Mouse (Mus musculus): ENCODE data around the gene Pigo. TPM values are rescaled to one million over a fixed set of nuclear protein-coding genes. Genes with fewer than 3 reads are reported as not detected.
A peak's percentile ranks its signal among the peaks of the same experiment; 100 is the strongest.

Pigo gene
- polyA plus RNA-seq (2015; fragmentation: Nextera tagmentation; extraction: Ambion mirVana) = 17.0 and 18.3 TPM in 2 replicates

DNA sequence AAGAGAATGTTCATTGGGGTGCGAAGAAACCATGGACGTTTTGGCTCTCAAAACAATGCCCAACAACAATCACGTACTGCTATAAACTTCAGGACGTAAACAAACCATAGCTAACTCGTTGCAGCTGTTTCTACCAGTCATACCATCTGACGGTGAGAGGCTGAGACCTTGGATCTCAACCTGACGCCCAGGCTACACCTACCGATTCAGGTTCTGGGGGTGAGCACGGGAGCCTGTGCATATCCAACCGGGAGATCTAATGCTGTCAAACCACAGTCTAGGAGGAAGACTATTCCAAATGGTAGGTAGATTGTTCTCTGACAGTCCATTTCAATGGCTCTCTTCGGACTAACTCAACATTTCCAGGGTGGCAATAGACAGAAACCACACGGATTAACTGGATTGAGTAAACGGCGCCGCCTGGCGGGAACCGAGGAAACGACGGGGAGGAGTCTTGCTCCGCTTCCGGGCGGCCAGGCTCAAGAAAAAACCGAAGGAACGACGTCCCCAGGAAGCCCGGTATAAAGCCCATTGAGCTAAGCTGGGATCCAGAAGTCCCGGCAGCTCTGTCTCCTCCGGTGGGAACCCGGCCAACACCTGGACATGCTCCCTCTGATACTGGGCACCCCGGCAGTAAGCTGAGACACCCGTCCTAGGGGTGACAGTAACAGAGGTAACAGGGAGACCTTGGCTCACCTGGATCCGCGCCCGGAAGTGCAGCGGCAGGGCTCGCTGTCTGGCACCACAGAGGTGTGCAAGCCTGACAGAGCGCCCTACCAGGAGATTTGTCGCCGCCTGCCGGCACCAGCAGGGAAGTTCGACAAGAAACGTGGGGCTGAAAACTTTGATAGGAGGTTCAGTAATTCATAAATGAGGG is at the start of gene Pigo:
TSS of gene Pigo (minus strand) at position 736 of the 877 bp plus-strand sequence.
- peak; percentile 93 for DNase-seq (ENCODE audit: low spot score)

DNA sequence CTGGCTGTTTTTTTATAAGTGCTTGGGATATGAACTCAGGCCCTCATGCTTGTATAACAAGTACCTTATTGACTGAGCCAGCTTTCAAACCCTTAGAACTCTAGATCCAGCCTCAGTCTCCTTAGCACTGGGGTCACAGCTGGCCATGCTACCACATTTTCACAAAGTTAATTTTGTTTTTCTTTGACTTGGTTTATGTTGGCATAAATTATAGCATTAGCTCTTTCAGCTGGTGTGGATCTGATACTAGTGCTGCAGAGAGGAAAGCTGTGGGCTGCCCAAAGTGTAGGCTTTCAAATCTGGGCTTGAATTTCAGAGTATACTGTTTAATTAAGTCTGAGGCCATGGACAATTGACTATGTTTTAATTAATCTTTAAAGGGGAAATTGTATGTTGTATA is 49.3 kb upstream of the Pigo start:
- no peak for DNase-seq (ENCODE audit: low spot score)

DNA sequence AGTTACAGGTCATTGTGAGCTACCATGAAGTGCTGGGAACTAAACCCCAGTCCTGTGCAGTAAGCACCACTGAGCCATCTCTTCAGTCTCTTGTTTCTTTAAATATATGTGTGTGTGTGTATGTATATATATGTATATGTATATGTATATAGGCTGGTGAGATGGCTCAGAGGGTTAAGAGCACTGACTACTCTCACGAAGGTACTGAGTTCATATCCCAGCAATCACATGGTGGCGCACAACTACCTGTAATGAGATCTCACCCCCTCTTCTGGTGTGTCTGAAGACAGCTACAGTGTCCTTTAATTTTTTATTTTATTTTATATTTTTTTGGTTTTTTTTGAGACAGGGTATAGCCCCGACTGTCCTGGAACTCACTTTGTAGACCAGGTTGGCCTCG is 39.9 kb upstream of the Pigo start:
- DNase-seq (ENCODE audit: low spot score) = no peak

DNA sequence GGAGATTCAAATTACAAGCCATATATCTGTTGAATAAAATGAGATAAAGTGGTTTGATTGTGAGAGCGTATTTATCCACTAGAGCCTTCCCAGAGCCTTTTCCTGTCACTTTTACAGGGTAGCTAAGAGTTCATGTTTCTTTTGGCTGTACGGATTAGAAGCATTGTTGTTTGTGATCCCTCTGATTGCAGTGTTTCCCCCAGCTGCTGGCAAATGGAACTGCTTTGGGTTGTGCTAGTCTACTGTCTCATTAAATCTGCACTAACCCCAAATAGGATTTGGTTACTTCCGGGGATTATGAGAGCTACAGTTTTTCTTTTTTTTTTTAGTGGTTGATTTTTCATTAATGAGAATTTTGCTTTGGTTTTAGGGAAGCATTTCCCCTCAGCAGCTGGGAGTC is 34.7 kb upstream of the Pigo start:
- no peak for DNase-seq (ENCODE audit: low spot score)

DNA sequence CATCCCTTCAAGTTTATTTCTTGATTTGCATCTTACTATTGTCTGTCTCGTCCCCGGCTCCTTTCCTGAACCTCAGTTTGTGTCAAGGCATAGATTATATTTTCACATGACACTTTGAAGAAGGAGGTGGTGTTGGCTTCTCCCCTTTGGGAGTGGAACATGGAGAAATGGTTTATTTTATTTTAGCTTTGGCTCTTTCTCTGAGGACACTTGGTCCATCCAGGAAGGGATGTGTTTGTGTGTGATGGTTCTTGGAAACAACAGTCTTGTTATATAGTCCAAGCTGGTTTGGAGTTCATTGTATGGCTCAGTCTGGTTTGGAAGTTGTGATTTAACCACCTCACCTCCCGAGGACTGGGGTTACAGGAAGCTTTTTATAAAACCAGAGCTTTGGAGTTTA is 34.1 kb upstream of the Pigo start:
- DNase-seq (ENCODE audit: low spot score) = no peak

DNA sequence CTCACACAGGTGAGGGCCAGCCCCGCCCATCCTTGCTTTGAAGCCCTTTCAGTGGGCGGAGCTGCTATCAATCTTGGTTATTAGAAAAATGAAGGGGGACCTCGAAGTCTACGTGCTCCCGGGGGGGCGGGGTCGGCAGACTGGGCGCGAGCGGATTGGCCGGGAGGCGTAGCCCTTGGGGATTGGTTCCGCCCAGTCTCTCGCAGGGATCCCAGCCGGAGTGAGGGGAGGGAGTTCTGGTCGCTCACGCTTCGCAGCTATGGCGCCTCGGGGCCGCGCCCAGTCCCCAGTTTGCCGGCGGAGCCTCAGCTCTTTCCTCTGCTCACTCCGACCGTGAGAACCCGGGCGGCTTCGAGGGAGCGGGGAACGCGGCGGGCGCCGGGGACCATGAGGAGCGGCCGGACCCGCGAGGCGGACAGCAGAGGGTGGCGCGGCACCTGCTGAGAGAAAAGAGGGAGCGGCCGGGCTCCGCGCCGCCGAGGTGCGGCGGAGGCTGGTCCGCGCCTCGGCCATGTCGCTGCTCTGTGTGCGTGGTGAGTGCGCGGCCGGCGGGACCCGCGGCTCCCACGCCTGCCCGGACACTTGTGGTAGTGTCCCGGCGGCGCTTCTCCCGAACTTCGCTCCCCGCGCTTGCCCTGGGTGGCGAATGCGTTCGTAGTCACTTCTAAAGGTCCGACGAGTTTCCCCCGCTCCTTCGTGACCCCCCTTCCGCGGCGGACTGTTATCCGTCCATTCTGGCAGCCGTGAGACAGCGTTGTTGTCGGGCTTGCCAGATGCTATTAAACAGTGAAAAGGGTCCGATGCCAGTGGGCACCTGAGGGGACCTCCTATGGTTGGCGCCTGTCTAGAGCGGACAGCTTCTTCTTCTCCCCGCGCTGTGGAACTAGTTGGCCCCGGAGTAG is 33.4 kb upstream of the Pigo start, which contains the start of gene Unc13b:
TSS of gene Unc13b (plus strand) at position 201 of the 902 bp plus-strand sequence.
- peak; percentile 32 for DNase-seq (ENCODE audit: low spot score)

DNA sequence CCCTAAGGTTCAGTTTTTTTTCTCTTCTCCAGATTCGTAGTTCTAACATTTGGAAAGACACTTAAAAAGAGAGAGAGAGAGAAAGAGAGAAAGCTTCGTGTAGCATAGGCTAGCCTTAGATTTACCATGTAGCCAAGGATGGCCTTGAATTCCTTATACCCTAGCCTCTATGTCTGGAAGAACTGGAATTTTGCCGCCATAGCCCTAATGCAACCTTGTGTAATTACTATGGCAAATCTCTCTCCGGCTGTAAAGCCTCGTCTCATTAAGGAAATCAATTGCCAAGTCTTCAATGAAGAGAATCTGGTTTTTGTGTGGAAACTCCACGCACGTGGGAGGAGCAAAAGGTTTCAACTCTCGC is 32.8 kb upstream of the Pigo start:
- no peak for DNase-seq (ENCODE audit: low spot score)

DNA sequence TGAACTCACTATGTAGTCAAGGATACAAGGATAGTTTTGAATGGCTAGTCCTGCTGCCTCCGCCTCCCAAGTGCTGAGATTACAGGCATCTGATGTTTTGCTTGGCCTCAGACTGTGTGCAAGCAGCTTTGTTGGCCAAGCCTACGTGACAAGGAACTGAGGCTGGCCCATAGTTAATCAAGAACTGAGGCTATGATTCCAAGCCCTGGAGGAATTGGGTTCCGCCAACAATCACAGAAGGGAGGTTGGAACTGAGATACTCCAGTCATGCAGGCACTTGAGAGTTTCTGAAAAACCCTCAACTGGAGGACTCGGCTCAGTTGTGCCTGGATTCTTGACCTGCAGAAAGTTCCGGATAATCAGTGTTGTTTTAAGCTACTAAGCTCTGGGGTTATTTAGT is 32.0 kb upstream of the Pigo start:
- no peak for DNase-seq (ENCODE audit: low spot score)

DNA sequence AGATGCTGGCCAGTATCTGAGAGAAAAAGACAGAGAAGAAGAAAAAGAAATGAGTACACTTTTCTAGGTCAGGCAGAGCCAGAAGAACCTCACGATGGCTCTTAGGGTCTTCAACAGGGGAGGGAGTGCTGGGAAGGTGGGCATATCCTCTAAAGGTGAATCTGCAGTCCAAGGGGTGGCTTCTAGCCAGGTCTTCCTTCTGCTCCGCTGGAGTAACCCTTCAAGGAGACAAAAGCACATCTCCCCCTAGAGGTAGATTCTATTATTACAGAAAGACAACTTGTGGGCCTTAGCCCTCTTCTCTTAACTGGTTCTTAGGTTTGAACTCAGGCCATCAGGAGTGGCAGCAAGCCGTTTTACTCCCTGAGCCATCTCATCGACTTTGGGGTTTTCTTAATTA is 27.0 kb upstream of the Pigo start:
- peak; percentile 66 for DNase-seq (ENCODE audit: low spot score)

DNA sequence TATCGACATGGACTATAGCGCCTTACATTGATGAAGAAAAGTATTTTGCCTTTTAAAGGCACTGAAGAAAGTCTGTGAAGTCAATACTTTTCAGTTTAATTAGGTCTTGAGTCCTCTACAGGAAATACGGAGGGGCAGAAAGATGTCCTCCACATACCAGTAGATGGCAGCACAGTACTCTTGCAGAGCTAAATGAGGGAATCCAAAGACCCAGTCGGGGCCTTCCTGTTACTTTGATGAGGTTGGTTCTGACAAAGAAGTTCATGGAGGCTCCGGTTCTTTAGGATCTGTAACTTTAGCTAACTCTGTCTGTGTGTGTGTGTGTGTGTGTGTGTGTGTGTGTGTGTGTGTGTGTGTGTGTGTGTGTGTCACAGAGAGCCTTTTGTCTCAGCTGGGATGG is 21.6 kb upstream of the Pigo start:
- peak; percentile 82 for DNase-seq (ENCODE audit: low spot score)

DNA sequence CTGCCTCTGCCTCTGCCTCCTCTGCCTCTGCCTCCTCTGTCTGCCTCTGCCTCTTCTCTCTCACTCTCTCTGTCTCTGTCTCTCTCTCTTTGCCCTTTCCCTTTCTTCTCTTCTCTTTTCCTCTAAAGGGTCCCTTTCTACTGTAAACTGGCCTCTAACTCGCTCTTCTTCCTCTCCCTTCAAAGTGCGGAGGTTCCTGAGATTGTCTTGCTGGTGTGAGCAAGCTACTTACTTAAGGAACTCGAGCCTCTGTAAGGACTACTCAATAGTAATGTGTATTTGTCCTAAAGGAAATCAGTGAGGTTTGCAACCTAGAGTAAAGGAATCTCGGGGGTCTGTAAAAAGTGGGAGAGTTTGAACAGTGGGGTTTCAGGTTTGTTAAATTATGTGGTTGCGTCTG is 21.0 kb upstream of the Pigo start:
- no peak for DNase-seq (ENCODE audit: low spot score)

DNA sequence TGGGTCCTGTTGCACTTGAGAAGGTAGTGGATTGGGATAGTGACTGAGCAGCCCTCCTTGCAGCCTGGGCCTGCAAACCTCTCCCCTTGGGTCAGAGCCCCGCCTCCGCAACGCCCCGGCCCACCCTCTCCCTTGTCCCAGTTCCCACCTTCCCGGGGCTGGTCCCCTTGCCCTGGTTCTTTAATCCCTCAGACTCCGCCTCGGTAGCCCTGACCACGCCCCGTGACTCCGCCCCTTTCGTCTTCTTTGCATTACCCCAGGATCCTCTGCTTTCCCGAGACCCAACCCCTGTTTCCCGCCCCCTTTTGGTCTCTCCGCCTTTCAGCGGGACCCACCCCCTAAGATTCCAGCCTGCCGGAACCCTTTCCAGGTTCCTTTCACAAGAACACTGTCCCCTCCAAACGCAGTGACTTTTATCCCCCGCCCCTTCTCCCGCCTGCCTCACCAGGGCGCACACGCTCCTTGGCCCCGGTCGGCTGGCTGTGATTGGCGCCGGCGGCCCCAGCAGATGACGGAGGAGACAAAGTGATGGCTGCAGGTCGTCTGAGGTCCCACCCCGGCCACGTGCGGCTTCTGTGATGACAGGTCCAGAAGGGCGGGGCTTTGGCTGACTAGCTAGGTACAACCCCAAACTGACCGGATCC is 20.2 kb upstream of the Pigo start, which contains the start of gene Fam214b:
TSS of gene Fam214b (minus strand) at position 562 of the 644 bp plus-strand sequence.
- DNase-seq (ENCODE audit: low spot score) = peak; percentile 80

DNA sequence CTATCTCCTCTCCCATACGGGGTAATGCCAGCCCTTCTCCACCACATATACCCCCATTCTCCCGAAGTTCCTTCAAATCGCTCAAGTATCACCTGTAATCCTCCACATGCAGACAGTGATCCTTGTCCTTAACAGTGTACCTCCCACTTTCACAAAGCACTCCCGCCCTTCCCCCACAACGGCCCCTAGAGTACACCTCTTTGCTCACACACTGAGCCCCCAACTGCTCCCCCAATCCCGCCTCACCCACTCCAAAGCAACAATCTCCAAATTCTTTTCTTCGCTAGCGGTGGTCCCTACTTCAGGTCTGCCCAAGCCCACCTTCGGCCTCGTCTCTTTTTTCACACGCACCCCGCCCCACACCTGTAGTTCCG is 19.7 kb upstream of the Pigo start:
- DNase-seq (ENCODE audit: low spot score) = no peak

DNA sequence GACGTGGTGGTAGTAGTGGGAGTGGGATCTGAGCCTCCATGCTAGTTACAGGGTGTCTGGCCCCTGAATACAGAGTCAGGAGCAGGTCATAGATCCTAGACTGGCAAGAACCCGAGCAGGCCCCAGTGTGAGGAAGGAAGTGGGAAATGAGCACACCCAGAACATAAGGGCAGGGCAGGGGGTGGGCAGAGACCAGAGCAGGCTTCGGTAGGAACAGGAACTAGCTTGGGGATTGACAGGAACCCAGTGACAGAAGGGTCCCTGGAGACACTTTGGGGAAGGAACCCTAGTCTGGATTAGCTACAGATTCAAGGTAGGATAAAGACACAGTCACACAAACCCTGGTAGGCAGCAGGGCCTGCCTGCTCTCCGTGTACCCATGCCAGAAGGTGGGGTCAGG is 19.1 kb upstream of the Pigo start:
- no peak for DNase-seq (ENCODE audit: low spot score)

DNA sequence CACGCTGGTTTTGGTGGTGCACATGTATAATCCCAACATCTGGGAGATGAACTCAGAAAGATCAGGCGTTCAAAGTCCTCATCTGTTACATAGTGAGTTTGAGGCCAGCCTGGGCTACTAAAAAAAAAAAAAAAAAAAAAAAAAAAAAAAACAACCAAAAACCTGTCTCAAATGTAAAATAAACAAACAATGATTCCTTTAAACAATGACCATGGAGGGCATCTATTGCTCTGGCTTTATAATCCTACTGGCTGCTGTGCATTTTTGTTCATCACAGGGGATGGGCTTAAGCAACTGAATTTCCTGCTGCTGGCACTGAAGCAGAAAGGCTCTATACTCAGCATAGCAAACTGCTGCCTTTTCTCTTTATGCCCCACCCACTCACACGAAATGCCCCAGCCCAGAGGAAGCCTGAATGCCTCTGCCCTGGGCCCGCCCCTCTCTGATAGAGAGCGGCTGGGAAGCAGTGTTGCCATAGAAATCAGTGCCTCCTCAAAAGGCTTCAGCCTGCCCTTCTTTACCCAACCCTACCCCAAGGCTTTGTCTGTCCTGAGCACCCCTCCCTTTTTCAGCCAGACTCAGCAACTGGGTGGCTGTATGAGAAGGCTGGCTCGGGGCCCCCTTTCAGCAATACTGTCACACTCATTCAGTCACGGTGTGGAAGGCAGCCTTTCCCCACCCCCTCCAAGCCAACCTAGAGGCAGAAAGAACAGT is 18.2 kb upstream of the Pigo start:
- DNase-seq (ENCODE audit: low spot score) = peak; percentile 58

DNA sequence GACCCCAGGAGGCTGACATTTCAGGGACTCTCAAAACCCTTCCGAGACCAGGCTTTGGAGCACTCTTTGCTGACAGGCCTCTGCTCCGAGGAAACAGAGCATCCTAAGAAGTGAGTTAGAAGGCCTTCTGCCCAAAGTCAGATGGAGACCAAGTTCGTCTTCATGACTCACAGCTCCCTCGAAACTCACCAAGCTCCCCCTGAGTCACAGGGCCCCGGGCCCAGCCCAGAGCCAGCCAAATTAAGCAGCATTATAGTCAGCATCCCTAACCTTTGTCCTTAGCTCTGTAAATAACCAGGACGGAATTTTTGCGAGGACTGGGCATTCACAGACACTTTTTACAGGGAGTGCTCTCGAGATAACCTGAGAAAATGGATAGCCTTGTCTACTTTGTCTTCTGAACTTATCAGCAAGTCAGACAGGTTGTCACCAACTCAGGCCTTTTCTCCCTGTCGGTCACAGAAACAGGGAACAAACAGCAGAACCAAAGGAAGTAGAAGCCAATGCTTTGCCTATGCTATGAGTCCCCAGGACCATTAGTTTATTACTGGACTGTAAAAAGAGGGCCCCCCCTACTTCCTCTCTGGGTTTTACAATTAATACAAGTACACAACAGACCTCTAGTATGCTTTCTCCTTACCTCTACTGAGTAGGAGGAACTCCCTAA is 15.4 kb upstream of the Pigo start:
- no peak for DNase-seq (ENCODE audit: low spot score)

DNA sequence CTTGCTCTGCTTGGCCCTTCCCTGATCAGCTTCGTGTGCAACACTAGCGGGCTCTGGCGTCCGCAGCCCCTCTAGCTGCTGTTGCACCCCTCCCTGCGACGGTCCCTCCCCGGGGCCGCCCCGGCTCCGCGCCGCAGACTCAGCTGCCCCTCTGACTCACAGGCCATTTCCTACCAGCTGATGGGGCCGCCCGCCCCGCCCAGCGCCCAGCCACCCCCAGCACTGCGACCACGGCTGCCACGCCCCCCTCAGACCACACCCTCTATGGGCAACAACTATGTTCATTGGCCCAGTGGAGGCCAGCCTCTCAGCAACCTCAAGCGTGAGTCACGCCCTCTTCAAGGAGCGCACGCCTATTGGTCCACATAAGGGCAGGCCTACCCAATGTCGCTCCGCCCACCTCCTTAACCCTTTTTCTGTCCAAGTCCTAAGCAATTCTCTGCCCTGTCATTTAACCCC is 14.5 kb upstream of the Pigo start:
- peak; percentile 94 for DNase-seq (ENCODE audit: low spot score)

DNA sequence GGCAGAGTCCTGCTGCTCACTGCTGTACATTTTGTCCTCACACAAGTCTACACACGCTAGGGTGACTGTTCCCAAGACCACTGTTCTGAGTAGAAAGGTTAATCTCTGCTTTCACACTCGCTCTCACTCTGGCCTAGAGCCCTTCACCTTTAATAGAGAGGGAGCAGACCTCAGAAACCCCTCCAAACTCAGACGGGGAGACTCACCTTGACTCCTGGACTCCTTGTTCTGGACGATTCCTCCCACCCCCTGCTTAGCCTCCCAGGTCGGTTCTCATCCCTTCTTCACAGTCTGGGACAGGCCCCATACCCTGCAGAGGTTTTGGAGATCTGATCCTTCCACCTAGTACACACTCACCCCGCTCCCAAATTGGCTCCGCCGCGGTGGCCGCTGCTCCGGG is 14.0 kb upstream of the Pigo start:
- no peak for DNase-seq (ENCODE audit: low spot score)

DNA sequence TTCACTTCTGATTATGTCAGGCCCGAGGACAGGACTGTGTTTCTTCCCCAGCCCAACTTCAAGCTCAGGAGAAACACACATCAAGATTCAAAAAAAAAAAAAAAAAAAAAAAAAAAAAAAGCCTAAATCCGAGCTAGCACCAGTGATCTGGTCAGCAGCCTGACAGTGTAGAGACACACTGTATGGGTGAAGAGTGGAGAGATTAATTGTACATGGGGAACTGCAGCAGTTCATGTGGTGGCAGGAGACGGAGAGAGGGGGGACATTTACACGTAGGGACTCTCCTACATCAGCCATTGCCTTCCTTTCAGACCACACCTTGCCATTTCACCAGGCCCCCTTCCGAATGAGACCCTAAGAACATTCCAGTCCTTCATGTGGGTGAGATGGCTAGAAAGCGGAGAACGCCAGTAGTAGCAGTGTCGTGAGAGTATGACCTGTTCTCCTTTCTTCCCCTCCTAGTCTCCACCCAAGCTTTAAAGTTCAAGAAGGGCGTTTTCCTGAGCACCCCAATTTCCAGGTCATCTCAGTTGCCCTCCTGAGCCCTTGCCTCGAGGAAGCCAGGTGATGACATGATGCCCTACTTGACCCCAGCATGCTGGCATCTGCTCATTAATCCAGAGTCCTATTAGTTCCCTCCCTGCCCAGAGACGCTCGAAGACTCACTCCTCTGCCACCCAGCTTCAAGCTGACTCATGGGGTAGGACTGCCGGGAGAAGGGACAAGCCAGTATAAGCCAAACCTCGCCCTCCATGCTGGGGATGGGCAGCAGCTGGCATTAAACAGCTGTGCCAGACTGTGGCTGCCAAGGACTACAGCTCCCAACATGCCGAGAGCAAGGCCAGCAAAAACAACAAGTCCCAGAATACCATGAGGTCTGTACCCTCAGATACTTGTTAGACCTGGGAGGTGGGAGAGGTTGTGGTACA is 13.2 kb upstream of the Pigo start:
- DNase-seq (ENCODE audit: low spot score) = no peak

Data from thymus, postnatal 0 days (tissue).